Mouse (Mus musculus): ENCODE measurements at regions not wholly inside any gene's neighbourhood (a gene's known extent, or its start where the extent isn't known, plus 50 kb on each side); places are given as distances from the start of the nearest gene placed in this dataset. TPM values are rescaled to one million over a fixed set of nuclear protein-coding genes. Genes with fewer than 3 reads are reported as not detected.

Small RNA genes lying in the stretch of these regions (microRNA-seq; reads per million reads assigned to microRNA genes)
- gene Gm22132, result not detected

All from midbrain, embryonic 10.5 days (tissue).